Mouse (Mus musculus): ENCODE measurements at regions not wholly inside any gene's neighbourhood (a gene's known extent, or its start where the extent isn't known, plus 50 kb on each side); places are given as distances from the start of the nearest gene placed in this dataset.

DNA sequence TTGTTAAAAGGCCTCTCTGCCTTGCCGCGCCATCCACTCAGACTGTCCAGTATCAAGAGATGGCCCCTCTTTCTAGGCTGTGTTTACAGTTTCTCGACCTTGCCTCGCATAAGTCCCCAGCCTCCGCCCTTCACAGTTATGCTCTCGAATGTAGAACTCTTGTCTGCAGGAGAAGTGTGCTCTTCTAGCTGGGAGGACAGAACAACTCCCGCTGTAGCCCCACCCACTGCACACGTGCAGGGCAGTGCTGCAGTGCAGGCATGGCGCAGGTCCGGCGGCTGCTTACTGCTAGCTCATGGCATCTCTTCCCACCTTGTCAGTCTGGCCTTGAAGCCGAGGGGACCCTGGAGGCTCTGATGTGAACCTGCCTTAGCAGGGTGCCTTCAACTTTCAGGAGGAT is 145.7 kb upstream of the Lrfn2 start:
- no peak for DNase-seq (ENCODE audit: low read depth in 2 of 2, low spot score in 2 of 2)

- DNase-seq (ENCODE audit: low read depth in 2 of 2, low spot score in 2 of 2) = no peak
These were observed 142.3 kb upstream of the Lrfn2 start for GRCm38 (mm10) chr17:48789846-48790245.

GRCm38 (mm10) chr17:48790526-48790925 is 141.7 kb upstream of the Lrfn2 start:
- no peak for DNase-seq (ENCODE audit: low read depth in 2 of 2, low spot score in 2 of 2)

DNA sequence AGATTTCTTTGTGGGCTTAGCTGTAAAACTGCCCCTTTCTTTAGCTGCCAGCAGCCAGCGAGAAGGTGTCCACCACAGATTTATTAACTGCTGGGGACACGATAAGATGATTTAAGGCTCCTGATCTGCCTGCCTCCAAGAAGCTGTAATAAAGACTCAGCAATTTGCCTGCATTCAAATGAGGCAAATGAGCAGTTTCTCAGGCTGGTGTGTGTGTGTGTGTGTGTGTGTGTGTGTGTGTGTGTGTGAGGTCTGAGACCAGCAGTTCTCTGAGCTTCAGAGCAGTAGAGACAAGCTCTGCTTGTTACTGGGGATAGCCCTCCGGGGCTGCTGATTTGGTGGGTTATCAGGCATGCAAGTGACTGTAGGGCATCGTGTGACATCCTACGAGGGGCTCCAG is 139.2 kb upstream of the Lrfn2 start:
- DNase-seq (ENCODE audit: low read depth in 2 of 2, low spot score in 2 of 2) = no peak

DNA sequence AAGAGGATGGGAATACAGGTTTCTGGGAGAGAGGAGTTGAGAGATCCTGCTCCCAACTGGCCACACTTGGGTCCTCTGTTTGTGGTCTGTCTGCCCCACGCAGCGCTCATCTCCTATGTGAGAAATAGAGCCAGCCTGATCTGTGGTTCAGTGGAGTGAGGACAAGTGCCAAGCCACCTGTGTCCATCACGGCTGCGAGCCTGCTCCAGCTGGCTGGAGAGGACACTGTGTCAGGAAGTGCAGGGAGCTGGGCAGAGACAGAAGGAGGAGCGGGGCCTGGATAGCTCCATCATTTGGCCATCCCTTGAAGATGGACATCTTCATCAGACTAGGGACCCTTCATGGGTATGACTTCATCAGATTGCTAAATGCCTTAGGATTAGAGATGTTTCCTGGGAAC is 136.4 kb upstream of the Lrfn2 start:
- no peak for DNase-seq (ENCODE audit: low read depth in 2 of 2, low spot score in 2 of 2)

- no peak for DNase-seq (ENCODE audit: low read depth in 2 of 2, low spot score in 2 of 2)
These were observed 134.0 kb upstream of the Lrfn2 start for GRCm38 (mm10) chr17:48798196-48798595.

GRCm38 (mm10) chr17:48802673-48803072 is 129.5 kb upstream of the Lrfn2 start:
- no peak for DNase-seq (ENCODE audit: low read depth in 2 of 2, low spot score in 2 of 2)

- no peak for DNase-seq (ENCODE audit: low read depth in 2 of 2, low spot score in 2 of 2)
These were observed 124.3 kb upstream of the Lrfn2 start for GRCm38 (mm10) chr17:48807905-48808304.

DNA sequence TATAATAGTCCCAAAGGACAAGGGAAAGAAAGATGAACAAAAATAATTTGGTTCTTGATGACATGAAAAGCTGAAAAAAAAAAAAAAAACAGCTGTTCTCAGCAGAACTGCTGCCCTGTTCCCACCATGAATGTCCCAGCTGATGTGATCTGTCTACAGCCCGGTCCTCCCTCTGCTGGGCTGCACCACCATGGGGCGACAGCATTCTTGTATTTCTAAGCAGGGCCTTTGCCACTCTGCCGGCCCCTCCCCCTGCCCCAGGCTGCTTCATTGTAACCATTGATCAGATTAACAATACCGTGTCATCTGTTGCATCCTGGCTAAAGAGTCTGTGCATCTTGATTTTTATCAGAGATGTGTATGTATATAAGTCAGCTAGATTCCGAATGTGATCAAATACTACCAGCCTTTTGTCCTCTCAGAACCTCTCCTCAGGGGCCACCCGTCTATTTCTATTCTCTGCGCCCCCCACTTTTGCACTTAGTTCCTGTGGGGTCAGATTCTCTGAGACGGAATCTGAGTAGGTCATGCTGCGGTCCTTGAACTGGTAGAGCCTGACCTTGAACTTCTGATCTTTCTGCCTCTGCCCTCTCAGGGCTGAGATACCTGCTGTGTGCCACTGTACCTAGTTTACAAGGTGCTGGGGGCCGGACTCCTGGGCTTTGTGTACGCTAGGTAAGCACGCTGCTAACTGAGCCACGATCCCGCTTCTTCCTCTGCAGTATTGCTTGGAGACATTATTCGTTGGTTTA is 117.2 kb upstream of the Lrfn2 start:
- DNase-seq (ENCODE audit: low read depth in 2 of 2, low spot score in 2 of 2) = no peak

GRCm38 (mm10) chr17:48816588-48817324 is 115.4 kb upstream of the Lrfn2 start:
- DNase-seq (ENCODE audit: low read depth in 2 of 2, low spot score in 2 of 2) = no peak

- DNase-seq (ENCODE audit: low read depth in 2 of 2, low spot score in 2 of 2) = no peak
These were observed 114.6 kb upstream of the Lrfn2 start for GRCm38 (mm10) chr17:48817551-48817950.

- DNase-seq (ENCODE audit: low read depth in 2 of 2, low spot score in 2 of 2) = no peak
These were observed 112.5 kb upstream of the Lrfn2 start for GRCm38 (mm10) chr17:48819703-48820102.

DNA sequence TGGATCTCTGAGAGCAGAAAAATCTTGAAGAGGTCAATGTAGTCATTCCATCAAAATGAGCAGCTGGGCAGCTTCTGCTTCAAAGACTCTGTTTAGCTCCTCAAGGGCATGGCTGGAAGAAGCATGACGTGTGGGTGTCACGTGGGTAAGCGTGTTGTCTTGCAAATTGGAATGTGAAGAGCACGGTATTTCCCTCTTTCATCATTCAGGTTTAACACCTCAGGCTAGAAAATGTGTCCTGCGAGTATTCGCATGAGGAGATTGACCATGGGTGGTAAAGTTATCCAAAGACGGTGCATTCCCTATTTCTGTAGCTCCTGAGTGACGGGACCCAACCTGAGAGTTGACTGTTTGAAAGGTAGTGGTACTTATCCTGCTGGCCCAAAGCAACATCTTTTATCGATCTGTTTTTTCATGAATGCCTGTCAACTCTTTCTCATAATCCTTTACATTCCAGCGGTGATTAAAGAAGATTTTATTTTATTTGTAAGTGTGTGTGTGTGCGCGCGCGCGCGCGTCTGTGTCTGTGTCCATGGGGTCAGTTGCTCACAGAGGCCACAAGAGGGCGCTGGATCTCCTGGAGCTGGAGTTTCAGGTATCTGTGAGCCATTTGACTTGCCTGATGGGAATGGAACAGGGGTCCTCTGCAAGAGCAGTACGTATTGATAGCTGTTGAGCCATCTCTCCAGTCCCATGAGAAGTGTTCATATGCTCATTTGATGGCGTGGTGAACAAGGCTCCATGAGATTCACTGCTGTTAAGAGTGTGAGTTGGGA is 109.9 kb upstream of the Lrfn2 start:
- no peak for DNase-seq (ENCODE audit: low read depth in 2 of 2, low spot score in 2 of 2)

GRCm38 (mm10) chr17:48823921-48824320 is 108.3 kb upstream of the Lrfn2 start:
- DNase-seq (ENCODE audit: low read depth in 2 of 2, low spot score in 2 of 2) = no peak

DNA sequence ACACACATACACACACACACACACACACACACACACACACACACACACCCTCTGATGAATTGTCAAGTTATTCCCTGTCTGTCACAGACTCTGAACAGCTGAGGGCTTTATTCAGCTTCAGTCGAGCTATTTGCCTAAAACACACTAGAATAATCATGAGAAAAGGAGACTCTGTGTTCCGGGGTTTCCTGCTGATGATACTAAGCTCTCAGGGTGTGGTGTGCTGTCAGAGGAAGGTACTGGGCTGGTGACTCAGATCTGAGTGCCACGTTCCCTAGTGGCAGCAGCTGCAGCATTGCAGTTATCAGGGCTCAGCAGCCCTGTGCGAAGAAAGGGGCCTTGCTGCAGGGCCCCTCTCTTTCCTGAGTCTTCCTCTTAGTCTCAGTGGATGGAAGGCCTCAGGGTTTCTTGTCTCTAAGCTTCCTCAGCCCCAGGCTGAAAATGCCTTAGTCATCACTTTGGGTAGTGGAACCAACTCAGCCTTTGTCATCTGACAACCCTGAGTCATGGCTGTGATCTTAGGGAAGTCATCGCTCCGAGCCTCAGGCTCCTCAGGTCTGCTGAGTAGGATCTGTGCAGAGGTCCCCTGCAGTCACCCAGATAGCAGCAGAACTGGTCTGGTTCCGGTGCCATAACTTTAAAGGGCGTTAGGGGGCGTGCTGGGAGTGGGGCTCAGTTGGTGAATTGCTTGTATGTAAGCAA is 106.8 kb upstream of the Lrfn2 start:
- DNase-seq (ENCODE audit: low read depth in 2 of 2, low spot score in 2 of 2) = no peak

GRCm38 (mm10) chr17:48838297-48838979 is 93.7 kb upstream of the Lrfn2 start:
- DNase-seq (ENCODE audit: low read depth in 2 of 2, low spot score in 2 of 2) = no peak

GRCm38 (mm10) chr17:48847890-48848289 is 84.3 kb upstream of the Lrfn2 start:
- DNase-seq (ENCODE audit: low read depth in 2 of 2, low spot score in 2 of 2) = no peak

GRCm38 (mm10) chr17:48850910-48851309 is 81.3 kb upstream of the Lrfn2 start:
- DNase-seq (ENCODE audit: low read depth in 2 of 2, low spot score in 2 of 2) = no peak

GRCm38 (mm10) chr17:48858891-48859290 is 73.3 kb upstream of the Lrfn2 start:
- DNase-seq (ENCODE audit: low read depth in 2 of 2, low spot score in 2 of 2) = no peak

GRCm38 (mm10) chr17:48870443-48870842 is 61.7 kb upstream of the Lrfn2 start:
- no peak for DNase-seq (ENCODE audit: low read depth in 2 of 2, low spot score in 2 of 2)

DNA sequence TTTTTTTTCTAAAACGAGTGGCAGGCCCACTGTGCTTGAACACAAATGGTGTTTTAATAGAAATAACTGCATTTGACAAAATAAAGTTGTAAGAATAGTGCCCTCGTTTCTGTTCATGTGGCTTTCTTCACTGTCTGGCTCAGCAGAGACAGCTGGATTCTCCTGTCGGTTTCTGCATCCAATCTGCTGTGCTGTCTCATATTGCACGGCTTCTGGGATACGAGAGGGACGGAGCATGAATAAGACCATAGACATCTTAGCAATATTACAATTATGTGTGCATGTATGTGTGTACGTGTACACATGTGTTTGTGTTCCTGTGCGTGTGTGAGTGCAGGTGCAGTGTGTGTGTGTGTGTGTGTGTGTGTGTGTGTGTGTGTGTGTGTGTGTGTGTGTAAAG is 54.7 kb upstream of the Lrfn2 start:
- no peak for DNase-seq (ENCODE audit: low read depth in 2 of 2, low spot score in 2 of 2)
